Mouse (Mus musculus) intestine, postnatal 0 days (tissue): ENCODE measurements around the gene Klf15. TPM values are rescaled to one million over a fixed set of nuclear protein-coding genes. Genes with fewer than 3 reads are reported as not detected.

Experiments
- ATAC-seq: fragments of 200-750 bp; cut with Nextera tagmentation; 2 replicates; pipeline ENCODE4 v1.8.0; 2017; ENCODE audit warnings: mild to moderate bottlenecking, moderate TSS enrichment, moderate library complexity
- H3K27ac ChIP-seq: fragments of 300-500 bp; sonication (generic); 2 replicates; pipeline ENCODE4 v1.5.1; 2014; ENCODE audit warnings: mild to moderate bottlenecking, low read depth, low read length, moderate library complexity
- H3K27me3 ChIP-seq: fragments of 300-500 bp; sonication (generic); replicated peaks from 2 replicates; pipeline ENCODE4 v1.6.1; 2014; ENCODE audit warnings: low read length, mixed read lengths; ENCODE audit not compliant: control insufficient read depth, insufficient read depth
- H3K36me3 ChIP-seq: fragments of 300-500 bp; sonication (generic); 2 replicates; pipeline ENCODE4 v1.6.1; 2014; ENCODE audit warnings: mild to moderate bottlenecking, moderate library complexity; ENCODE audit not compliant: control insufficient read depth, insufficient read depth
- H3K4me1 ChIP-seq: fragments of 300-500 bp; sonication (generic); replicated peaks from 2 replicates; pipeline ENCODE4 v1.6.1; 2014; ENCODE audit warnings: antibody characterized with exemption, low read length, mixed read lengths; ENCODE audit not compliant: control insufficient read depth, insufficient read depth
- H3K4me2 ChIP-seq: fragments of 300-500 bp; sonication (generic); replicated peaks from 2 replicates; pipeline ENCODE4 v1.6.1; 2014; ENCODE audit warnings: low read depth, mild to moderate bottlenecking, moderate library complexity
- H3K4me3 ChIP-seq: fragments of 300-500 bp; sonication (generic); 2 replicates; pipeline ENCODE4 v1.5.1; 2014; ENCODE audit warnings: low read depth, low read length
- H3K9ac ChIP-seq: fragments of 300-500 bp; sonication (generic); 2 replicates; pipeline ENCODE4 v1.6.1; 2014; ENCODE audit warnings: mild to moderate bottlenecking, low read depth, low read length
- H3K9me3 ChIP-seq: fragments of 300-500 bp; sonication (generic); 2 replicates; pipeline ENCODE4 v1.6.1; 2016; ENCODE audit warnings: mixed run types; ENCODE audit not compliant: control insufficient read depth
- CTCF ChIP-seq: sonication (generic); IDR thresholded peaks from 2 replicates; pipeline ENCODE4 v1.5.1; 2016; ENCODE audit warnings: low read depth, mild to moderate bottlenecking, control low read depth, antibody characterized with exemption, moderate library complexity
- WGBS: fragments of 180-500 bp; shearing (Covaris S2); extraction: QIAGEN DNeasy Blood & Tissue Kit; methylation state at CpG from one replicate; pipeline ENCODE4 v1.1.7; 2014; 5-methylcytosine and 5-hydroxymethylcytosine counted together
- polyA plus RNA-seq: library from polyadenylated mRNA; unstranded; fragments of >200 nt; fragmentation: Nextera tagmentation; extraction: Ambion mirVana; gene quantifications from 2 replicates; pipeline ENCODE4 v1.2.1, GENCODE M21; 2015

The Klf15 gene
- polyA plus RNA-seq, 1 experiment from 2014 or later: 0.86 TPM

- TF ChIP-seq CTCF: no peak
- no peaks in the 10 kb centered on the region for H3K9me3 ChIP-seq
- H3K27ac ChIP-seq: no peak overlapping the region
- H3K36me3 ChIP-seq: no peaks in the 10 kb centered on the region
- no peak for ATAC-seq
- no peak overlapping the region for H3K4me2 ChIP-seq
- no peak overlapping the region for H3K9ac ChIP-seq
- no peak overlapping the region for H3K4me3 ChIP-seq
- no peaks in the 10 kb centered on the region for H3K27me3 ChIP-seq
- 73% methylated on average over 8 of the region's 8 CpGs for WGBS
- H3K4me1 ChIP-seq: no peaks in the 10 kb centered on the region
Observed at GRCm38 (mm10) chr6:90501222-90501940, 39.0 kb downstream of the Klf15 start.

GRCm38 (mm10) chr6:90505906-90506305, 43.5 kb downstream of the Klf15 start:
- H3K27me3 ChIP-seq: no peaks in the 10 kb centered on the region
- no peak for ATAC-seq
- no peaks in the 10 kb centered on the region for H3K36me3 ChIP-seq
- no peak overlapping the region for H3K9ac ChIP-seq
- H3K4me2 ChIP-seq: no peak overlapping the region
- no peaks in the 10 kb centered on the region for H3K9me3 ChIP-seq
- TF ChIP-seq CTCF: no peak
- WGBS: 43% methylated on average over 6 of the region's 6 CpGs
- H3K4me3 ChIP-seq: no peak overlapping the region
- H3K4me1 ChIP-seq: no peaks in the 10 kb centered on the region
- no peak overlapping the region for H3K27ac ChIP-seq

DNA sequence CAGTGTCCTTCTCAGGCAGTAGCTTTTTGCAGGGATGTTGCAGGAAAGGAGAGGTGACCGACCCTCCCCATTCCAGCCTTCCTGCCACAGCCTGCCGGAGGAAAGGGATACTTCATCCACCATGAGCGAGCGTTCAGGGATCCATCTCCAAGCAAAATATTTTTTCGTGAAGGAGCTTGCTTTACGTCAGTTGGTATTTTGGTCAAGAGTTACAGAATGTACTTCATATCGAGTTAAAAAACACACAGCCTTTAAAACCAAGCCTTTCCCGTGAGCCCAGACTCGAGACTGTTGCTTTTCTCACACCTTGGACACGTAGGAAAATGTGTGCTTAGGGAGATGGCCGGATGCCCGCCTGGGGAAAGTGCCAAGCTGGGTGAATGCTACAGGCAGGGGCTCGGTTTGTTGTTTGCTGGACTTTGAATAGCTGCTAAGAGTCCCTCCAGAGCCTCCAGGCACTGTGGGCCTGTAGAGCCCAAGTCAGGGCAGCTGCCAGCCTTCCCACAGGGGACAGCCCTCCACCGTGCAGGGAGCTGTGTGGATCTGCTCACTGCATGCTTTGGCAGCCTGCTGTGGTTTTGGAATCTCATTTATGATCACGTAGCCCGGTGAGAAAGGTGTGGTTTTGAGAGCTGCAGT, 44.4 kb downstream of the Klf15 start:
- 47% methylated on average over 16 of the region's 16 CpGs for WGBS
- ATAC-seq: peak; percentile 25; the same call in 1 of the 2 replicates
- TF ChIP-seq CTCF: no peak
- H3K4me3 ChIP-seq: no peak overlapping the region
- H3K4me1 ChIP-seq: no peaks in the 10 kb centered on the region
- no peak overlapping the region for H3K27ac ChIP-seq
- no peaks in the 10 kb centered on the region for H3K36me3 ChIP-seq
- H3K27me3 ChIP-seq: no peaks in the 10 kb centered on the region
- no peaks in the 10 kb centered on the region for H3K9me3 ChIP-seq
- H3K4me2 ChIP-seq: no peak overlapping the region
- no peak overlapping the region for H3K9ac ChIP-seq

- H3K9ac ChIP-seq: no peak overlapping the region
Observed at GRCm38 (mm10) chr6:90507443-90507842, 45.1 kb downstream of the Klf15 start.

GRCm38 (mm10) chr6:90508197-90508624, 45.8 kb downstream of the Klf15 start:
- H3K9me3 ChIP-seq: no peaks in the 10 kb centered on the region
- no peaks in the 10 kb centered on the region for H3K36me3 ChIP-seq
- no peak overlapping the region for H3K4me3 ChIP-seq
- no peak overlapping the region for H3K4me2 ChIP-seq
- ATAC-seq: no peak
- WGBS: 33% methylated on average over 4 of the region's 4 CpGs
- TF ChIP-seq CTCF: no peak
- H3K9ac ChIP-seq: no peak overlapping the region
- no peaks in the 10 kb centered on the region for H3K27me3 ChIP-seq
- no peaks in the 10 kb centered on the region for H3K4me1 ChIP-seq
- no peak overlapping the region for H3K27ac ChIP-seq

More at GRCm38 (mm10) chr6:90507443-90507842, 45.1 kb downstream of the Klf15 start:
- no peak for TF ChIP-seq CTCF
- Histone ChIP-seq H3K36me3 (no peaks in the 10 kb centered on the region), H3K27me3 (no peaks in the 10 kb centered on the region), H3K9me3 (no peaks in the 10 kb centered on the region), H3K4me1 (no peaks in the 10 kb centered on the region), H3K4me3 (no peak overlapping the region), H3K4me2 (no peak overlapping the region), H3K27ac (no peak overlapping the region)
- no peak for ATAC-seq

DNA sequence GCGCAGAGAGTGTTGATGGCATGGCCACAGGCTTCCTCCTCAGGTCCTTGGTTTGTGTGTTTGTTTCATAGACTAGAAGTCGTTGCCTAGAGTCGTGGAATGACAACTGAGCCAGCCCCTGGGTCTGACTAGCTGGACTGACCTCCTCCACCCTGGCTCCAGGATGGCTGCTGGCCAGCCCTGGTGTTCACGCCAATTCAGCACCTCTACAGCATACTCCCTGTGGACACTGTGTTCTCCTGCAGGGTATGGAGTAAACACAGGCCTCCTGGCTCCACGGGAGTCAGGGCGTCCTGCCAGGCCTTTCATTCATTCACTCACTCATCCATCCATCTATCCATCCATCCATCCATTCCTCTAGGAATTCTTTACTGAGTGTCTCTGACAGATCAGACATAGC, 46.7 kb downstream of the Klf15 start:
- Histone ChIP-seq H3K4me3 (no peak overlapping the region), H3K9me3 (no peaks in the 10 kb centered on the region), H3K9ac (no peak overlapping the region), H3K27me3 (no peaks in the 10 kb centered on the region), H3K27ac (no peak overlapping the region), H3K4me1 (no peaks in the 10 kb centered on the region), H3K36me3 (no peaks in the 10 kb centered on the region), H3K4me2 (no peak overlapping the region)
- no peak for ATAC-seq
- TF ChIP-seq CTCF: no peak
- 58% methylated on average over 6 of the region's 6 CpGs for WGBS
